Mouse (Mus musculus) liver, embryonic 11.5 days (tissue): Measurements from ENCODE around the gene Eprs. TPM values are rescaled to one million over a fixed set of nuclear protein-coding genes. Genes with fewer than 3 reads are reported as not detected.

ENCODE experiments used
- ATAC-seq: fragments of 200-750 bp; cut with Nextera tagmentation; replicated peaks from 2 replicates; pipeline ENCODE4 v1.8.0; 2017; ENCODE audit warnings: moderate number of reproducible peaks, mild to moderate bottlenecking, moderate TSS enrichment, moderate library complexity; ENCODE audit not compliant: low FRiP score
- DNase-seq: peaks from one replicate; pipeline ENCODE4 v3.0.0-alpha.2; 2017; ENCODE audit warnings: low spot score
- H3K27ac ChIP-seq: fragments of 300-500 bp; sonication (generic); 2 replicates; pipeline ENCODE4 v1.5.1; 2014; ENCODE audit warnings: mild to moderate bottlenecking, low read depth, low read length, control low read depth
- H3K27me3 ChIP-seq: fragments of 300-500 bp; sonication (generic); replicated peaks from 2 replicates; pipeline ENCODE4 v1.6.1; 2014; ENCODE audit warnings: low read length, mixed read lengths; ENCODE audit not compliant: control insufficient read depth, insufficient read depth
- H3K36me3 ChIP-seq: fragments of 300-500 bp; sonication (generic); 2 replicates; pipeline ENCODE4 v1.6.1; 2014; ENCODE audit warnings: mild to moderate bottlenecking, low read length, moderate library complexity, mixed read lengths; ENCODE audit not compliant: control insufficient read depth, insufficient read depth
- H3K4me1 ChIP-seq: fragments of 300-500 bp; sonication (generic); replicated peaks from 2 replicates; pipeline ENCODE4 v1.6.1; 2014; ENCODE audit warnings: low read length, mixed read lengths; ENCODE audit not compliant: control insufficient read depth, insufficient read depth
- H3K4me2 ChIP-seq: fragments of 300-500 bp; sonication (generic); 2 replicates; pipeline ENCODE4 v1.6.1; 2014; ENCODE audit warnings: mild to moderate bottlenecking, control low read depth, moderate library complexity
- H3K4me3 ChIP-seq: fragments of 300-500 bp; sonication (generic); 2 replicates; pipeline ENCODE4 v1.5.1; 2014; ENCODE audit warnings: low read depth, low read length, control low read depth
- H3K9ac ChIP-seq: fragments of 300-500 bp; sonication (generic); 2 replicates; pipeline ENCODE4 v1.6.1; 2014; ENCODE audit warnings: low read depth, low read length, control low read depth
- H3K9me3 ChIP-seq: fragments of 300-500 bp; sonication (generic); 2 replicates; pipeline ENCODE4 v1.6.1; 2016; ENCODE audit warnings: low read length, inconsistent platforms, mixed read lengths; ENCODE audit not compliant: control insufficient read depth
- WGBS: fragments of 180-500 bp; shearing (Covaris S2); extraction: QIAGEN DNeasy Blood & Tissue Kit; methylation state at CpG from one replicate; pipeline ENCODE4 v1.1.7; 2014; 5-methylcytosine and 5-hydroxymethylcytosine counted together
- polyA plus RNA-seq: library from polyadenylated mRNA; unstranded; fragments of >200 nt; fragmentation: Nextera tagmentation; extraction: Ambion mirVana; gene quantifications from 2 replicates; pipeline ENCODE4 v1.2.1, GENCODE M21; 2014

The Eprs gene
- polyA plus RNA-seq, 1 experiment from 2014 or later, result 180 TPM

- H3K36me3 ChIP-seq, result peaks cover 31% of the 10 kb centered on the region
Measured at GRCm38 (mm10) chr1:185369979-185370378, 7.1 kb downstream of the Eprs start.

GRCm38 (mm10) chr1:185376390-185376789 lies 13.5 kb downstream of the Eprs start:
- Histone ChIP-seq H3K4me2 (no peak overlapping the region), H3K27me3 (no peaks in the 10 kb centered on the region), H3K9ac (no peak overlapping the region), H3K4me1 (no peaks in the 10 kb centered on the region), H3K9me3 (no peaks in the 10 kb centered on the region), H3K4me3 (no peak overlapping the region), H3K27ac (no peak overlapping the region), H3K36me3 (peaks cover 50% of the 10 kb centered on the region)
- ATAC-seq (no peak), DNase-seq (no peak)

More at GRCm38 (mm10) chr1:185369979-185370378, 7.1 kb downstream of the Eprs start:
- Histone ChIP-seq H3K4me1 (peaks cover 4% of the 10 kb centered on the region), H3K4me2 (no peak overlapping the region), H3K9ac (no peak overlapping the region), H3K9me3 (no peaks in the 10 kb centered on the region), H3K27me3 (no peaks in the 10 kb centered on the region), H3K4me3 (no peak overlapping the region), H3K27ac (no peak overlapping the region)
- ATAC-seq (peak; percentile 46; the same call in 1 of the 2 replicates), DNase-seq (no peak)
- WGBS, result 88% methylated on average over 6 of the region's 6 CpGs

- no peaks in the 10 kb centered on the region for H3K9me3 ChIP-seq
- no peak overlapping the region for H3K27ac ChIP-seq
- no peak for ATAC-seq
- no peaks in the 10 kb centered on the region for H3K27me3 ChIP-seq
- 96% methylated on average over 2 of the region's 2 CpGs for WGBS
- no peak overlapping the region for H3K9ac ChIP-seq
- peaks cover 55% of the 10 kb centered on the region for H3K36me3 ChIP-seq
- no peak overlapping the region for H3K4me2 ChIP-seq
- DNase-seq, result no peak
- H3K4me1 ChIP-seq, result no peaks in the 10 kb centered on the region
- H3K4me3 ChIP-seq, result no peak overlapping the region
Measured at GRCm38 (mm10) chr1:185377429-185377828, 14.6 kb downstream of the Eprs start.

GRCm38 (mm10) chr1:185401615-185402014 lies 38.8 kb downstream of the Eprs start:
- Histone ChIP-seq H3K4me1 (no peaks in the 10 kb centered on the region), H3K27me3 (no peaks in the 10 kb centered on the region), H3K9ac (no peak overlapping the region), H3K9me3 (no peaks in the 10 kb centered on the region), H3K27ac (no peak overlapping the region), H3K4me2 (no peak overlapping the region), H3K4me3 (no peak overlapping the region), H3K36me3 (peaks cover 36% of the 10 kb centered on the region)
- no peak for DNase-seq
- no peak for ATAC-seq
- WGBS, result 94% methylated on average over 5 of the region's 5 CpGs

- Histone ChIP-seq H3K27ac (no peak overlapping the region), H3K27me3 (no peaks in the 10 kb centered on the region), H3K9ac (no peak overlapping the region), H3K4me1 (no peaks in the 10 kb centered on the region), H3K4me3 (no peak overlapping the region), H3K36me3 (peaks cover 44% of the 10 kb centered on the region), H3K4me2 (no peak overlapping the region), H3K9me3 (no peaks in the 10 kb centered on the region)
- ATAC-seq, result no peak
- DNase-seq, result no peak
- WGBS, result 39% methylated on average over 2 of the region's 2 CpGs
Measured at GRCm38 (mm10) chr1:185404021-185404420, 41.2 kb downstream of the Eprs start.

- no peak overlapping the region for H3K27ac ChIP-seq
- no peaks in the 10 kb centered on the region for H3K27me3 ChIP-seq
- no peak overlapping the region for H3K9ac ChIP-seq
- ATAC-seq (no peak), DNase-seq (no peak)
- WGBS, result 92% methylated on average over 10 of the region's 10 CpGs
- no peaks in the 10 kb centered on the region for H3K9me3 ChIP-seq
- H3K4me2 ChIP-seq, result no peak overlapping the region
- no peaks in the 10 kb centered on the region for H3K4me1 ChIP-seq
- no peak overlapping the region for H3K4me3 ChIP-seq
- H3K36me3 ChIP-seq, result peaks cover 40% of the 10 kb centered on the region
Measured at GRCm38 (mm10) chr1:185405921-185406320, 43.1 kb downstream of the Eprs start.

GRCm38 (mm10) chr1:185409831-185410230 lies 47.0 kb downstream of the Eprs start:
- Histone ChIP-seq H3K4me3 (no peak overlapping the region), H3K9ac (no peak overlapping the region), H3K27ac (no peak overlapping the region), H3K4me1 (no peaks in the 10 kb centered on the region), H3K36me3 (peaks cover 52% of the 10 kb centered on the region), H3K27me3 (no peaks in the 10 kb centered on the region), H3K4me2 (no peak overlapping the region), H3K9me3 (no peaks in the 10 kb centered on the region)
- DNase-seq (no peak), ATAC-seq (no peak; the same call in 1 of the 2 replicates)
- 81% methylated on average over 3 of the region's 3 CpGs for WGBS

- no peak overlapping the region for H3K4me3 ChIP-seq
- ATAC-seq (no peak), DNase-seq (no peak)
- no peaks in the 10 kb centered on the region for H3K9me3 ChIP-seq
- peaks cover 46% of the 10 kb centered on the region for H3K36me3 ChIP-seq
- peaks cover 12% of the 10 kb centered on the region for H3K4me1 ChIP-seq
- 95% methylated on average over 9 of the region's 9 CpGs for WGBS
- no peaks in the 10 kb centered on the region for H3K27me3 ChIP-seq
- H3K9ac ChIP-seq, result no peak overlapping the region
- no peak overlapping the region for H3K4me2 ChIP-seq
- H3K27ac ChIP-seq, result no peak overlapping the region
Measured at GRCm38 (mm10) chr1:185418011-185418410, 55.2 kb downstream of the Eprs start.

- 79% methylated on average over 5 of the region's 5 CpGs for WGBS
- H3K27me3 ChIP-seq, result no peaks in the 10 kb centered on the region
- H3K4me2 ChIP-seq, result no peak overlapping the region
- no peaks in the 10 kb centered on the region for H3K9me3 ChIP-seq
- ATAC-seq, result peak; percentile 47
- peak overlapping the region; percentile 38 for H3K27ac ChIP-seq
- no peak overlapping the region for H3K4me3 ChIP-seq
- peaks cover 38% of the 10 kb centered on the region for H3K36me3 ChIP-seq
- DNase-seq, result no peak
- no peak overlapping the region for H3K9ac ChIP-seq
- peaks cover 12% of the 10 kb centered on the region for H3K4me1 ChIP-seq
Measured at GRCm38 (mm10) chr1:185419805-185420204, 57.0 kb downstream of the Eprs start.
